17 mouse cellular contexts compared by ENCODE assay signal in the genomic region with DNA sequence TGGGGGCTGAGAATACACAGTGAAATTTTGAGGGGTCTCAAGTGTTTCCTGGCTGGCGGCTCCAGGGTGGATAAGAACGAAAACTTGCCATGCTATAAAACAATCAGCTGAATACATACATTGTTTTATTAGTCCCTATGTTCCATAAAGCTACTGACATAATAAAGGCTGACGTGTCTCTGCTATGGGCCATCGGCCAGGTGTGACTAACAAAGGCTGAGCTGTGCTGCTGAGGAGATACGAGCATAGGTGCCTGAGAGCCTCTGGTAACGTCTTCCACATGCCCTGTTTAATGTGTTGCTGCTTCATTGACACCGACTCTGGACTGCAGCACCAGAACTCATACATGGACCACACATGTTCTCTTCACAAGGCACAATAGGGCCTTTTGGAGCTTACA.
"Had no signal": no experiment of that assay in that cellular context is flagged by ENCODE, and none has a peak within 500 bp of the region (broad histone marks: within the 10 kb centered on the region; RNA-seq: fewer than 3 reads in every experiment).

No protein-coding gene starts in this region.

- H3K9ac ChIP-seq: kidney, embryonic 15.5 days; limb, embryonic 13.5 days; liver, embryonic 13.5 days; liver, postnatal 0 days; lung, embryonic 14.5 days; midbrain, embryonic 12.5 days; stomach, embryonic 15.5 days had no signal

- ATAC-seq: liver, postnatal 0 days; lung, postnatal 0 days had no signal

- DNase-seq: kidney, adult 8-10 months; kidney, postnatal 10 days; kidney, postnatal 36 days; layer of hippocampus, postnatal 36 days; left cerebral cortex, postnatal 4 days; liver, embryonic 13.5 days; liver, postnatal 0 days; lung, embryonic 14.5 days; right cerebral cortex, postnatal 4 days; thymus, postnatal 25 days had no signal

- H3K36me3 ChIP-seq: kidney, embryonic 15.5 days; limb, embryonic 13.5 days; liver, embryonic 13.5 days; midbrain, embryonic 12.5 days; stomach, embryonic 15.5 days had no signal

- H3K4me3 ChIP-seq: kidney, embryonic 15.5 days; left cerebral cortex, adult 2 months; limb, embryonic 13.5 days; liver, embryonic 13.5 days; midbrain, embryonic 12.5 days; stomach, embryonic 15.5 days had no signal

- H3K9me3 ChIP-seq: kidney, embryonic 15.5 days; limb, embryonic 13.5 days; liver, embryonic 13.5 days; midbrain, embryonic 12.5 days; stomach, embryonic 15.5 days had no signal

- H3K4me2 ChIP-seq: kidney, embryonic 15.5 days; limb, embryonic 13.5 days; liver, embryonic 13.5 days; lung, embryonic 14.5 days; midbrain, embryonic 12.5 days; stomach, embryonic 15.5 days had no signal

- H3K27ac ChIP-seq: kidney, embryonic 15.5 days; left cerebral cortex, adult 2 months; limb, embryonic 13.5 days; macrophage; midbrain, embryonic 12.5 days; stomach, embryonic 15.5 days had no signal
